ENCODE assay signal across 8 mouse cellular contexts in genomic region chr4:121097650-121098378, GRCm38 (mm10). TPM values are rescaled to one million over a fixed set of nuclear protein-coding genes. Genes with fewer than 3 reads are reported as not detected.
DNase-seq lines count a peak whose midpoint lies in the region; ATAC-seq lines count a peak whose summit lies in the region.

Zmpste24 (minus strand) TSS chr4:121098241.

- H3K27ac ChIP-seq in heart, embryonic 13.5 days (replicated peaks) = peak within 1 kb of the TSS; percentile 73
- peak within 1 kb of the TSS; percentile 79 for H3K27ac ChIP-seq in liver, embryonic 12.5 days
- peak within 1 kb of the TSS; percentile 31; the same call in 1 of the 2 replicates for H3K27ac ChIP-seq in stomach, embryonic 15.5 days

- DNase-seq in CD4-positive helper T cell, adult 2 months (ENCODE audit: low read depth, low spot score) = peak; percentile 89
- peak; percentile 87 for DNase-seq in brain, embryonic 18.5 days (ENCODE audit: low read depth, low spot score)
- peak; percentile 90 for DNase-seq in kidney, postnatal 10 days
- DNase-seq in natural killer cell, adult 2 months (ENCODE audit: low spot score in 2 of 2) = peak; percentile 73 to 82

- peak within 1 kb of the TSS; percentile 90 for H3K9ac ChIP-seq in heart, embryonic 13.5 days
- peak within 1 kb of the TSS; percentile 81 for H3K9ac ChIP-seq in liver, embryonic 12.5 days
- peak within 1 kb of the TSS; percentile 69 for H3K9ac ChIP-seq in stomach, embryonic 15.5 days

- under 1% methylated on average over 39 of the region's 39 CpGs for WGBS in heart, embryonic 13.5 days
- WGBS in liver, embryonic 12.5 days (ENCODE audit: insufficient replicate concordance) = under 1% methylated on average over 39 of the region's 39 CpGs
- WGBS in stomach, embryonic 15.5 days = under 1% methylated on average over 39 of the region's 39 CpGs

- H3K9me3 ChIP-seq in heart, embryonic 13.5 days = no peaks in the 10 kb centered on the region
- H3K9me3 ChIP-seq in liver, embryonic 12.5 days (replicated peaks) = no peaks in the 10 kb centered on the region
- no peaks in the 10 kb centered on the region for H3K9me3 ChIP-seq in stomach, embryonic 15.5 days

- H3K4me1 ChIP-seq in heart, embryonic 13.5 days = peaks cover 16% of the 10 kb centered on the region
- peaks cover 11% of the 10 kb centered on the region for H3K4me1 ChIP-seq in liver, embryonic 12.5 days
- H3K4me1 ChIP-seq in stomach, embryonic 15.5 days = 0 out of 2 replicates have a peak, but pooled peaks cover 3% of the 10 kb centered on the region

- peak; percentile 92 for ATAC-seq in erythroid progenitor cell, adult 5-6 weeks (replicated peaks; ENCODE audit: low FRiP score, poor library complexity, severe bottlenecking)
- ATAC-seq in heart, embryonic 13.5 days (ENCODE audit: extremely low read depth, insufficient number of reproducible peaks, low FRiP score, low TSS enrichment) = no peak; the same call in none of the 2 replicates
- peak; percentile 90 for ATAC-seq in liver, embryonic 12.5 days
- ATAC-seq in stomach, embryonic 15.5 days (ENCODE audit: insufficient read depth, low FRiP score, low read depth) = peak; percentile 87

- H3K4me2 ChIP-seq in heart, embryonic 13.5 days = peak within 1 kb of the TSS; percentile 88
- H3K4me2 ChIP-seq in liver, embryonic 12.5 days = peak within 1 kb of the TSS; percentile 81
- H3K4me2 ChIP-seq in stomach, embryonic 15.5 days = peak within 1 kb of the TSS; percentile 66

- H3K27me3 ChIP-seq in heart, embryonic 13.5 days (replicated peaks) = no peaks in the 10 kb centered on the region
- no peaks in the 10 kb centered on the region for H3K27me3 ChIP-seq in liver, embryonic 12.5 days (replicated peaks)
- no peaks in the 10 kb centered on the region for H3K27me3 ChIP-seq in stomach, embryonic 15.5 days (replicated peaks)

- peaks cover 27% of the 10 kb centered on the region for H3K36me3 ChIP-seq in heart, embryonic 13.5 days
- H3K36me3 ChIP-seq in liver, embryonic 12.5 days = peaks cover 27% of the 10 kb centered on the region
- H3K36me3 ChIP-seq in stomach, embryonic 15.5 days = peaks cover 19% of the 10 kb centered on the region

- peak within 1 kb of the TSS; percentile 91 for H3K4me3 ChIP-seq in heart, embryonic 13.5 days
- H3K4me3 ChIP-seq in liver, embryonic 12.5 days = peak within 1 kb of the TSS; percentile 77
- peak within 1 kb of the TSS; percentile 70 for H3K4me3 ChIP-seq in stomach, embryonic 15.5 days (replicated peaks)

RNA-seq across cellular contexts. Expression of gene Zmpste24, which starts in this region (rescaled TPM):
- 31.9 and 32.4 TPM in 2 replicates for total RNA-seq in erythroid progenitor cell, adult 5-6 weeks (2015; ENCODE audit: low replicate concordance)
- 10.8 and 25.5 TPM in 2 replicates for total RNA-seq in erythroid progenitor cell, adult 5-6 weeks (2017; ENCODE audit: low replicate concordance)
- 22.2 and 22.6 TPM in 2 replicates for polyA plus RNA-seq in heart, embryonic 13.5 days (2015; fragmentation: Nextera tagmentation; extraction: Ambion mirVana)
- 30.8 and 31.9 TPM in 2 replicates for polyA plus RNA-seq in liver, embryonic 12.5 days (2016; fragmentation: Nextera tagmentation; extraction: Ambion mirVana)
- polyA plus RNA-seq in stomach, embryonic 15.5 days (2015; fragmentation: Nextera tagmentation; extraction: Ambion mirVana) = 35.5 and 39.0 TPM in 2 replicates
